Mouse (Mus musculus) liver, embryonic 11.5 days (tissue): ENCODE data around the gene Paqr6. TPM values are rescaled to one million over a fixed set of nuclear protein-coding genes. Genes with fewer than 3 reads are reported as not detected.

ENCODE experiments used
- ATAC-seq: fragments of 200-750 bp; cut with Nextera tagmentation; replicated peaks from 2 replicates; pipeline ENCODE4 v1.8.0; 2017; ENCODE audit warnings: moderate number of reproducible peaks, mild to moderate bottlenecking, moderate TSS enrichment, moderate library complexity; ENCODE audit not compliant: low FRiP score
- DNase-seq: peaks from one replicate; pipeline ENCODE4 v3.0.0-alpha.2; 2017; ENCODE audit warnings: low spot score
- H3K27ac ChIP-seq: fragments of 300-500 bp; sonication (generic); 2 replicates; pipeline ENCODE4 v1.5.1; 2014; ENCODE audit warnings: mild to moderate bottlenecking, low read depth, low read length, control low read depth
- H3K27me3 ChIP-seq: fragments of 300-500 bp; sonication (generic); replicated peaks from 2 replicates; pipeline ENCODE4 v1.6.1; 2014; ENCODE audit warnings: low read length, mixed read lengths; ENCODE audit not compliant: control insufficient read depth, insufficient read depth
- H3K36me3 ChIP-seq: fragments of 300-500 bp; sonication (generic); 2 replicates; pipeline ENCODE4 v1.6.1; 2014; ENCODE audit warnings: mild to moderate bottlenecking, low read length, moderate library complexity, mixed read lengths; ENCODE audit not compliant: control insufficient read depth, insufficient read depth
- H3K4me1 ChIP-seq: fragments of 300-500 bp; sonication (generic); replicated peaks from 2 replicates; pipeline ENCODE4 v1.6.1; 2014; ENCODE audit warnings: low read length, mixed read lengths; ENCODE audit not compliant: control insufficient read depth, insufficient read depth
- H3K4me2 ChIP-seq: fragments of 300-500 bp; sonication (generic); 2 replicates; pipeline ENCODE4 v1.6.1; 2014; ENCODE audit warnings: mild to moderate bottlenecking, control low read depth, moderate library complexity
- H3K4me3 ChIP-seq: fragments of 300-500 bp; sonication (generic); 2 replicates; pipeline ENCODE4 v1.5.1; 2014; ENCODE audit warnings: low read depth, low read length, control low read depth
- H3K9ac ChIP-seq: fragments of 300-500 bp; sonication (generic); 2 replicates; pipeline ENCODE4 v1.6.1; 2014; ENCODE audit warnings: low read depth, low read length, control low read depth
- H3K9me3 ChIP-seq: fragments of 300-500 bp; sonication (generic); 2 replicates; pipeline ENCODE4 v1.6.1; 2016; ENCODE audit warnings: low read length, inconsistent platforms, mixed read lengths; ENCODE audit not compliant: control insufficient read depth
- WGBS: fragments of 180-500 bp; shearing (Covaris S2); extraction: QIAGEN DNeasy Blood & Tissue Kit; methylation state at CpG from one replicate; pipeline ENCODE4 v1.1.7; 2014; 5-methylcytosine and 5-hydroxymethylcytosine counted together
- polyA plus RNA-seq: library from polyadenylated mRNA; unstranded; fragments of >200 nt; fragmentation: Nextera tagmentation; extraction: Ambion mirVana; gene quantifications from 2 replicates; pipeline ENCODE4 v1.2.1, GENCODE M21; 2014

Paqr6 gene
- polyA plus RNA-seq, 1 experiment from 2014 or later: 7.0 TPM

GRCm38 (mm10) chr3:88337367-88338020, 26.9 kb upstream of the Paqr6 start:
- no peak for DNase-seq

GRCm38 (mm10) chr3:88338316-88338715, 26.1 kb upstream of the Paqr6 start:
- 0 out of 2 replicates have a peak overlapping the region, but pooled peaks have one; percentile 30 for H3K9ac ChIP-seq
- H3K4me1 ChIP-seq: peaks cover 47% of the 10 kb centered on the region
- H3K27me3 ChIP-seq: no peaks in the 10 kb centered on the region
- peak overlapping the region; percentile 15 for H3K4me3 ChIP-seq
- ATAC-seq (peak; percentile 53), DNase-seq (no peak)
- H3K27ac ChIP-seq: peak overlapping the region; percentile 79
- 40% methylated on average over 7 of the region's 7 CpGs for WGBS
- peak overlapping the region; percentile 83 for H3K4me2 ChIP-seq
- H3K9me3 ChIP-seq: no peaks in the 10 kb centered on the region
- peaks cover 13% of the 10 kb centered on the region for H3K36me3 ChIP-seq

More at GRCm38 (mm10) chr3:88337367-88338020, 26.9 kb upstream of the Paqr6 start:
- 38% methylated on average over 11 of the region's 11 CpGs for WGBS
- no peaks in the 10 kb centered on the region for H3K27me3 ChIP-seq
- peak overlapping the region; percentile 86 for H3K4me3 ChIP-seq
- H3K9me3 ChIP-seq: no peaks in the 10 kb centered on the region
- H3K4me2 ChIP-seq: peak overlapping the region; percentile 83
- peaks cover 5% of the 10 kb centered on the region for H3K36me3 ChIP-seq
- no peak for ATAC-seq
- peak overlapping the region; percentile 38 for H3K9ac ChIP-seq
- peak overlapping the region; percentile 97 for H3K27ac ChIP-seq
- peaks cover 47% of the 10 kb centered on the region for H3K4me1 ChIP-seq

GRCm38 (mm10) chr3:88339006-88339405, 25.4 kb upstream of the Paqr6 start:
- 0 out of 2 replicates have a peak overlapping the region, but pooled peaks have one; percentile 30 for H3K9ac ChIP-seq
- peak overlapping the region; percentile 15 for H3K4me3 ChIP-seq
- H3K27me3 ChIP-seq: no peaks in the 10 kb centered on the region
- whole genome bisulfite sequencing: 64% methylated on average over 3 of the region's 3 CpGs
- peak overlapping the region; percentile 79 for H3K27ac ChIP-seq
- DNase-seq: no peak
- H3K4me1 ChIP-seq: peaks cover 44% of the 10 kb centered on the region
- ATAC-seq: no peak
- no peaks in the 10 kb centered on the region for H3K9me3 ChIP-seq
- peaks cover 20% of the 10 kb centered on the region for H3K36me3 ChIP-seq
- peak overlapping the region; percentile 83 for H3K4me2 ChIP-seq

GRCm38 (mm10) chr3:88350732-88351131, 13.7 kb upstream of the Paqr6 start:
- Histone ChIP-seq H3K36me3 (peaks cover 86% of the 10 kb centered on the region), H3K9me3 (no peaks in the 10 kb centered on the region), H3K27ac (no peak overlapping the region), H3K4me2 (no peak overlapping the region), H3K4me3 (no peak overlapping the region), H3K27me3 (no peaks in the 10 kb centered on the region), H3K4me1 (no peaks in the 10 kb centered on the region), H3K9ac (no peak overlapping the region)
- ATAC-seq (no peak), DNase-seq (no peak)
- 88% methylated on average over 13 of the region's 13 CpGs for WGBS

- ATAC-seq: no peak
- no peaks in the 10 kb centered on the region for H3K27me3 ChIP-seq
- DNase-seq: no peak
- no peak overlapping the region for H3K4me3 ChIP-seq
- no peak overlapping the region for H3K4me2 ChIP-seq
- no peak overlapping the region for H3K27ac ChIP-seq
- H3K9ac ChIP-seq: no peak overlapping the region
- no peaks in the 10 kb centered on the region for H3K9me3 ChIP-seq
- WGBS: 95% methylated on average over 9 of the region's 9 CpGs
- H3K4me1 ChIP-seq: no peaks in the 10 kb centered on the region
- peaks cover 86% of the 10 kb centered on the region for H3K36me3 ChIP-seq
Observed at GRCm38 (mm10) chr3:88352907-88353306, 11.5 kb upstream of the Paqr6 start.

- Histone ChIP-seq H3K27me3 (no peaks in the 10 kb centered on the region), H3K4me1 (no peaks in the 10 kb centered on the region), H3K4me3 (no peak overlapping the region), H3K9me3 (no peaks in the 10 kb centered on the region), H3K27ac (no peak overlapping the region), H3K9ac (no peak overlapping the region), H3K4me2 (no peak overlapping the region), H3K36me3 (peaks cover 91% of the 10 kb centered on the region)
- 95% methylated on average over 8 of the region's 8 CpGs for WGBS
- no peak for ATAC-seq
- DNase-seq: no peak
Observed at GRCm38 (mm10) chr3:88354396-88355165, 9.8 kb upstream of the Paqr6 start.

GRCm38 (mm10) chr3:88359584-88359983, 4.8 kb upstream of the Paqr6 start:
- peaks cover 33% of the 10 kb centered on the region for H3K4me1 ChIP-seq
- no peak overlapping the region for H3K4me3 ChIP-seq
- no peak overlapping the region for H3K27ac ChIP-seq
- no peaks in the 10 kb centered on the region for H3K9me3 ChIP-seq
- peaks cover 1% of the 10 kb centered on the region; the same call in 1 of the 2 replicates for H3K27me3 ChIP-seq
- H3K36me3 ChIP-seq: peaks cover 69% of the 10 kb centered on the region
- no peak for DNase-seq
- H3K4me2 ChIP-seq: no peak overlapping the region
- H3K9ac ChIP-seq: no peak overlapping the region
- no peak for ATAC-seq
- WGBS: 85% methylated on average over 5 of the region's 5 CpGs

GRCm38 (mm10) chr3:88359989-88360388, 4.4 kb upstream of the Paqr6 start:
- Histone ChIP-seq H3K4me3 (no peak overlapping the region), H3K4me2 (no peak overlapping the region), H3K4me1 (peaks cover 36% of the 10 kb centered on the region), H3K36me3 (peaks cover 65% of the 10 kb centered on the region), H3K9me3 (no peaks in the 10 kb centered on the region), H3K27me3 (peaks cover 5% of the 10 kb centered on the region), H3K9ac (no peak overlapping the region), H3K27ac (no peak overlapping the region)
- 78% methylated on average over 3 of the region's 3 CpGs for WGBS
- ATAC-seq (no peak), DNase-seq (no peak)
